Mouse (Mus musculus): ENCODE results near the gene Tmem8. TPM values are rescaled to one million over a fixed set of nuclear protein-coding genes. Genes with fewer than 3 reads are reported as not detected.

Tmem8 gene
- polyA plus RNA-seq, 1 experiment from 2014 or later, result 1.9 TPM

GRCm38 (mm10) chr17:26115956-26116487 is 2.9 kb downstream of the Tmem8 start:
- WGBS, result 68% methylated on average over 3 of the region's 3 CpGs
- Histone ChIP-seq H3K27ac (ENCODE audit: low read depth, low read length) (no peak overlapping the region), H3K4me3 (ENCODE audit: low read depth, low read length) (no peak overlapping the region), H3K27me3 (replicated peaks; ENCODE audit: control insufficient read depth, insufficient read depth, low read length) (peaks cover 29% of the 10 kb centered on the region), H3K4me1 (ENCODE audit: control insufficient read depth, insufficient read depth, low read length) (peaks cover 7% of the 10 kb centered on the region; the same call in 1 of the 2 replicates), H3K9ac (ENCODE audit: low read length) (no peak overlapping the region), H3K9me3 (replicated peaks; ENCODE audit: control insufficient read depth, low read length) (no peaks in the 10 kb centered on the region), H3K36me3 (ENCODE audit: control insufficient read depth, insufficient read depth, low read length) (no peaks in the 10 kb centered on the region), H3K4me2 (ENCODE audit: low read length) (no peak overlapping the region)
- ATAC-seq (no peak), DNase-seq (ENCODE audit: low spot score) (no peak)

GRCm38 (mm10) chr17:26116503-26117258 is 3.6 kb downstream of the Tmem8 start:
- H3K9me3 ChIP-seq (replicated peaks; ENCODE audit: control insufficient read depth, low read length), result no peaks in the 10 kb centered on the region
- H3K9ac ChIP-seq (ENCODE audit: low read length), result no peak overlapping the region
- no peak overlapping the region for H3K27ac ChIP-seq (ENCODE audit: low read depth, low read length)
- H3K27me3 ChIP-seq (replicated peaks; ENCODE audit: control insufficient read depth, insufficient read depth, low read length), result peaks cover 29% of the 10 kb centered on the region
- DNase-seq (ENCODE audit: low spot score), result no peak
- 81% methylated on average over 17 of the region's 17 CpGs for WGBS
- no peaks in the 10 kb centered on the region for H3K36me3 ChIP-seq (ENCODE audit: control insufficient read depth, insufficient read depth, low read length)
- no peak overlapping the region for H3K4me3 ChIP-seq (ENCODE audit: low read depth, low read length)
- ATAC-seq, result no peak
- H3K4me1 ChIP-seq (ENCODE audit: control insufficient read depth, insufficient read depth, low read length), result peaks cover 7% of the 10 kb centered on the region; the same call in 1 of the 2 replicates
- no peak overlapping the region for H3K4me2 ChIP-seq (ENCODE audit: low read length)

- no peak overlapping the region for H3K4me3 ChIP-seq (ENCODE audit: low read depth, low read length)
- DNase-seq (ENCODE audit: low spot score) (peak; percentile 69), ATAC-seq (peak; percentile 27; the same call in 1 of the 2 replicates)
- H3K4me1 ChIP-seq (ENCODE audit: control insufficient read depth, insufficient read depth, low read length), result peaks cover 8% of the 10 kb centered on the region
- H3K9ac ChIP-seq (ENCODE audit: low read length), result no peak overlapping the region
- H3K9me3 ChIP-seq (replicated peaks; ENCODE audit: control insufficient read depth, low read length), result no peaks in the 10 kb centered on the region
- peaks cover 13% of the 10 kb centered on the region for H3K27me3 ChIP-seq (replicated peaks; ENCODE audit: control insufficient read depth, insufficient read depth, low read length)
- H3K4me2 ChIP-seq (ENCODE audit: low read length), result no peak overlapping the region
- H3K36me3 ChIP-seq (ENCODE audit: control insufficient read depth, insufficient read depth, low read length), result peaks cover 1% of the 10 kb centered on the region; the same call in 1 of the 2 replicates
- no peak overlapping the region for H3K27ac ChIP-seq (ENCODE audit: low read depth, low read length)
- WGBS, result 50% methylated on average over 33 of the region's 33 CpGs
Measured at GRCm38 (mm10) chr17:26119766-26120710, 6.9 kb downstream of the Tmem8 start.

- peaks cover 8% of the 10 kb centered on the region for H3K4me1 ChIP-seq (ENCODE audit: control insufficient read depth, insufficient read depth, low read length)
- H3K27me3 ChIP-seq (replicated peaks; ENCODE audit: control insufficient read depth, insufficient read depth, low read length), result 0 out of 2 replicates have a peak, but pooled peaks cover 3% of the 10 kb centered on the region
- H3K27ac ChIP-seq (ENCODE audit: low read depth, low read length), result no peak overlapping the region
- DNase-seq (ENCODE audit: low spot score) (no peak), ATAC-seq (peak; percentile 13; the same call in 1 of the 2 replicates)
- 57% methylated on average over 5 of the region's 5 CpGs for WGBS
- H3K4me2 ChIP-seq (ENCODE audit: low read length), result no peak overlapping the region
- H3K4me3 ChIP-seq (ENCODE audit: low read depth, low read length), result no peak overlapping the region
- no peak overlapping the region; the same call in 1 of the 2 replicates for H3K9ac ChIP-seq (ENCODE audit: low read length)
- no peaks in the 10 kb centered on the region for H3K9me3 ChIP-seq (replicated peaks; ENCODE audit: control insufficient read depth, low read length)
- H3K36me3 ChIP-seq (ENCODE audit: control insufficient read depth, insufficient read depth, low read length), result peaks cover 24% of the 10 kb centered on the region
Measured at GRCm38 (mm10) chr17:26122431-26123140, 9.5 kb downstream of the Tmem8 start.

- Histone ChIP-seq H3K4me3 (ENCODE audit: low read depth, low read length) (peak within 1 kb of the TSS; percentile 97), H3K36me3 (ENCODE audit: control insufficient read depth, insufficient read depth, low read length) (peaks cover 31% of the 10 kb centered on the region), H3K4me1 (ENCODE audit: control insufficient read depth, insufficient read depth, low read length) (peaks cover 8% of the 10 kb centered on the region), H3K27ac (ENCODE audit: low read depth, low read length) (0 out of 2 replicates have a peak within 1 kb of the TSS, but pooled peaks have one; percentile 2), H3K9me3 (replicated peaks; ENCODE audit: control insufficient read depth, low read length) (no peaks in the 10 kb centered on the region), H3K9ac (ENCODE audit: low read length) (peak within 1 kb of the TSS; percentile 82), H3K27me3 (replicated peaks; ENCODE audit: control insufficient read depth, insufficient read depth, low read length) (0 out of 2 replicates have a peak, but pooled peaks cover 3% of the 10 kb centered on the region), H3K4me2 (ENCODE audit: low read length) (peak within 1 kb of the TSS; percentile 64)
- peak; percentile 94 for ATAC-seq
- DNase-seq (ENCODE audit: low spot score), result peak; percentile 99
- under 1% methylated on average over 32 of the region's 32 CpGs for WGBS
Measured at GRCm38 (mm10) chr17:26123267-26123684, 10.2 kb downstream of the Tmem8 start, which contains the start of gene Mrpl28. Mrpl28 (plus strand) TSS chr17:26123500.

- WGBS, result 89% methylated on average over 7 of the region's 7 CpGs
- H3K27ac ChIP-seq (ENCODE audit: low read depth, low read length), result no peak overlapping the region
- peak overlapping the region; percentile 97 for H3K4me3 ChIP-seq (ENCODE audit: low read depth, low read length)
- H3K4me2 ChIP-seq (ENCODE audit: low read length), result peak overlapping the region; percentile 64
- no peak for ATAC-seq
- 0 out of 2 replicates have a peak, but pooled peaks cover under 1% of the 10 kb centered on the region for H3K27me3 ChIP-seq (replicated peaks; ENCODE audit: control insufficient read depth, insufficient read depth, low read length)
- peaks cover 8% of the 10 kb centered on the region for H3K4me1 ChIP-seq (ENCODE audit: control insufficient read depth, insufficient read depth, low read length)
- no peak for DNase-seq (ENCODE audit: low spot score)
- H3K36me3 ChIP-seq (ENCODE audit: control insufficient read depth, insufficient read depth, low read length), result peaks cover 44% of the 10 kb centered on the region
- no peaks in the 10 kb centered on the region for H3K9me3 ChIP-seq (replicated peaks; ENCODE audit: control insufficient read depth, low read length)
- peak overlapping the region; percentile 82; the same call in 1 of the 2 replicates for H3K9ac ChIP-seq (ENCODE audit: low read length)
Measured at GRCm38 (mm10) chr17:26124560-26124959, 11.5 kb downstream of the Tmem8 start.

DNA sequence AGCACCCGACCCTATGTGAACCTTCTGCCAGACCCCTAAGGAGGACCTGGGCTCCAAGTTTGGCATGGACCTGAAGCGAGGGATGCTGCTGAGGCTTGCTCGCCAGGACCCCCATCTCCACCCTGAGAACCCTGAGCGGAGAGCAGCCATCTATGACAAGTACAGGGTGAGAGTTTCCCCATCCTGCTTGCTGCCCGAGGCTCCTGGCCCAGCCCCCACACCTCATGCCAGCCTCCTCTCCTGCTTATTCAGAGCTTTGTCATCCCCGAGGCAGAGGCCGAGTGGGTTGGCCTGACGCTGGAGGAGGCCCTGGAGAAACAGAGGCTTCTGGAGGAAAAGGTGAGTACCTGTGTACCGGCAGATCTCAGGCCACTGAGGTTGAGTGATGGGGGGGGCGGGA is 12.1 kb downstream of the Tmem8 start:
- Histone ChIP-seq H3K27me3 (replicated peaks; ENCODE audit: control insufficient read depth, insufficient read depth, low read length) (no peaks in the 10 kb centered on the region), H3K36me3 (ENCODE audit: control insufficient read depth, insufficient read depth, low read length) (peaks cover 51% of the 10 kb centered on the region), H3K4me2 (ENCODE audit: low read length) (no peak overlapping the region), H3K27ac (ENCODE audit: low read depth, low read length) (no peak overlapping the region), H3K4me1 (ENCODE audit: control insufficient read depth, insufficient read depth, low read length) (peaks cover 8% of the 10 kb centered on the region), H3K9me3 (replicated peaks; ENCODE audit: control insufficient read depth, low read length) (no peaks in the 10 kb centered on the region), H3K4me3 (ENCODE audit: low read depth, low read length) (no peak overlapping the region), H3K9ac (ENCODE audit: low read length) (no peak overlapping the region)
- 92% methylated on average over 10 of the region's 10 CpGs for WGBS
- DNase-seq (ENCODE audit: low spot score) (no peak), ATAC-seq (no peak)

All from forebrain, embryonic 14.5 days (tissue).